Mouse (Mus musculus) CD8-positive naive resting alpha-beta T cell, adult 2 months (primary cell): ENCODE measurements at regions not wholly inside any gene's neighbourhood (a gene's known extent, or its start where the extent isn't known, plus 50 kb on each side); places are given as distances from the start of the nearest gene placed in this dataset.

Experiments used
- DNase-seq, 2 experiments: peaks; one replicate each; pipeline ENCODE4 v3.0.0; 2022; ENCODE audit warnings: low read depth in 2 of 2, low spot score in 2 of 2

DNA sequence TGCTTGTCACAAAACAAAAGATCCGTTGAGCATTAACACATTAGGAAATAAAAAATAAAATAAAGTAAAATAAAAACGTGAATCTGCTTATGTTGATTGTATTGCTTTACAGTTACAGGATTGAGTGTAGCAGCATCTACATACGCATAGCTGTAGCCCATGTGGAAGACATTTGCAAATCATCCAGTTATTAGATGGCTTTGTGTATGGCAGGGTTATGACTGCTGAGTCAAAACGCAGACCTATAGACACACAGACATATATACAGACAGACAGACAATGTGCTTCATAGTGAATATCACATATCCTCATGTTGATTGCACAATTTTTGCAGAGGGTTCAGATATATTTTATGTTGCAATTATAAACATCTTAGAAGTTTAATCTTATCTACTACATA lies 64.5 kb downstream of the Gm11146 start:
- DNase-seq = no peak

DNA sequence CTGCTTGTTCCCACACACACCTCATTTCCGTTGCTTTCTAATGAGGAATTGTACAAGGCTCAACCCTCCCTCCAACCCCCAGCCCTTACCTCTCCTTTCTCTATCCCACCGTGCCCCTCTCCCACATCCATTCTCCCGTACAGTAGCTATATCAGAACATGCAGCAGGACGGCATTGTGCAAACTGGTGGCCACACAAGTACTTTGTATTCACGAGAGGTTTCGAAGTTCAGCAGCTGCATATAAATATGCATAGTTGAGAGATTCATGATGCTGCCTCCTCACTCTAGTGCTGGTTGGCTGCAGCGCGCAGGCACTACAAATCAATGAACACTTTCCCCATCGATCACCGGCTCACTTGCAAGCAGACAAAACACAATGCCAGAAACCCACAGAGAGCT lies 65.1 kb downstream of the Gm11146 start:
- DNase-seq = no peak

DNA sequence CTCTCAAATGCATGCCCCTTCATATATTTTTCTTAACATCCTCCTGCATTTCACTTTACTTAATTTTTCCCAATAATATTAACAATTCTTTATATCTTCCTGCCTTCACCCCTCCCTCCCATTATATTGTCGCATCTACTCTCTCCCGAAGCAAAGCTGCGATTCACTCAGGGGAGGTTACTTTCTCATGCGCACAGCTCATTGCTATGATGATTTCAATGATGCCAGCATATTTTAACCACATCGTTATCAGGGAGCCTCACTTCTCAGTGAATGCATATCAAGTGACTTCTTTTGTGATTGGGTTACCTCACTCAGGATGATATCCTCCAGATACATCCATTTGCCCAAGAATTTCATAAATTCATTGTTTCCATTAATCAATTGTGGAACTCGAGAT lies 65.6 kb downstream of the Gm11146 start:
- no peak for DNase-seq

DNA sequence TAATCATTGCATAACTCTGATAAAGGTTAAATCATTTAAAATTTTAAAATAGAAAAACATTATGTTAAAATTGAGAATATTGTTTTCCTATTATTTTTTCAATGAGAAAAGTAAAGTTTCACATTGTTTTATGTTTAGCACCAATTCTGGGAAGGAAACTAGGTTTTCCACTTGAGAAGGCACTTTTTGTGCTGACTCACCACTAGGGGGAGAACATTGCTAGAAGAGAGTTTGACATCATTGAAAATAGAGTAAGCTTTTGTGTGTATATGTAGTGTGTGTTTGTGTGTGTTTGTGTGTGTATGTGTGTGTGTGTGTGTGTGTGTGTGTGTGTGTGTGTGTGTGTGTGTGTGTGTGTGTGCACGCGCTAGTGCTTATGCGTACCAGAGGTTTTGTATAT lies 66.9 kb downstream of the Gm11146 start:
- no peak for DNase-seq

DNA sequence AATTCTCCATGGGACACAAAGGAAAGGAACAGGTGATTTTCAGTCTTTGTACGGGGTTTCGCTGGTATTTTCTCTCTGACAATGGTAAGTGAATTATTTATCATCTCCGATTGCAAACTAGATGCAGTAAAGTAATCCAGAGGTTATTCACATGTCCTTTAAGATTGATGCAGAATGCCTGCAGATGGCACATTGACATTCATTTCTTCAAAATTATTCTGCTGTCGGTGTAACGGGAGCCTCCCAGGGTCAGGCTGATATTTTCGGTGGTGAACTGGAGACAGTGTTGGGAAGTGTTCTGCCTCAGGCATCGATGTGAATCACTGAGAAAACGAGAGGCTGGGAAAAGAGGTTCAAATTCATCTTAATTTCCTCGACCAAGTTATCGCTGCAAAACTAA lies 70.3 kb downstream of the Gm11146 start:
- DNase-seq = no peak

DNA sequence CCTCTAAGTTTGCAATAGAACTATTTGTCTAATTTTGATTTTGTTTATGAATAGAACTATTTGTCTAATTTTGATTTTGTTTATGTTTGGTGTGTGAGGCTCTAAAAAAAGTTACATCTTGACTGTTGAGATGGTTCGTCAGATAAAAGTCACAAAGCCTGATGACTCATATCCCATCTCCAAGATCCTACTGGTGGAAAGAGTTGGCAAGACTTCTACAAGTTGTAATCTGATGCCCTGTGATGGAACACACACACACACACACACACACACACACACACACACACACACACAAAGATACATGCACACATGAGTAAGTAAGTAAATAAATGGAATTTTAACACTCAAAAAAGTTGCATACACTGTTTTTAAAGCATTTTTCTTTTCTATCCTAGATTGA lies 73.9 kb downstream of the Gm11146 start:
- DNase-seq = no peak

DNA sequence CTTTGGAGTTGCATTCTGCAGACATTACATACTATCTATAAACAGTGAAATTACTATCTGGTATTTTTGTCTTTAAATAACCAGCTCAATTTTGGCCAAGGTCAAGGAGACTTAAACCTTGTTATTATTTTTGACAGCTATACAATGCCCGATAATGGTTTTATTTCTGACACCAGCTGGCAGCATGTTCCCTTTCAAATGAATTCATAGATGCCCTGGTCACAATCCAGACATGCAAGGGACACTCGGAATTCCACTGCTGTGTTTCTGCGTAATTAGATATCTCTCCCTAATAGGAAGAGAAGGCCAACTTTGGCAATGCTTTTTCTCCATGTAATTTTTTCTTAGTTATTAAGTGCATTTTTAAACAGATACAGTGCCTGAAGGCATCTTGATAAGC lies 87.3 kb downstream of the Gm11146 start:
- DNase-seq = no peak

DNA sequence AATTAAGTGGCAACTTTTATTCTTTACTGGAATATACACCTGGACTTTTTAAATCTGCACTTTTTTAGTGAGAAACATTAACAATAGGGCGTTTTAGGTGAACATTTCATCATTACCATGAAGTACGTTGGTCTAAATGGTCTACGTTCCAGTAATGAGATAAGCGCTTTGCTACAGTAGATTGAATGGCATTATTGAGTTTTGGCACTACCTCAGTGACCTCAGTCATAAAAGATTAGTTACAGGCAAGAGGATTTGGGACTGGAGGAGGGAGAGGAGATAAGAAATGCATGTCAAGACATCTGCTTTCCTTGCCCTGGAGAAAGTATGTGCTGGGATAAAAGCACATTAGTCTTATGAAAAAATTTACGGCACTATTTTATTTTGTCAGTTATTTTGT lies 98.3 kb downstream of the Gm11146 start:
- no peak for DNase-seq

DNA sequence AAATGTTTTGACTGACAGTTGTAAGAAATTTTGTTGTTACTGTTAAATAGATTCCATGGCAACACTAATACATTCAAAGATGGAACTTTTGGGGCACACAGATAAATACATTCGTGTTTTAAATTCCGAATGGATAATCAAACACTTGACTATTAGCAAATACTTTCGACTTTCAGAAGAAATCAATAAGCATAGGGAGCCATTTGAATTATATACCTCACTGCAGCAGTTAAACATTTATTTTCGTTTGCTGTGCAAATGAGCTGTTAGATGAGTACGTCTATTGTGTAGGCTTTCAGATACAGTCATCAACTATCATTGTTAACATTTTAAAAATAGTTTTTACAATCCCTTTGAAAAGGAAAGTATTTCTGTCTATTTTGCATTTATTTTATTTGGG lies 99.0 kb downstream of the Gm11146 start:
- no peak for DNase-seq

DNA sequence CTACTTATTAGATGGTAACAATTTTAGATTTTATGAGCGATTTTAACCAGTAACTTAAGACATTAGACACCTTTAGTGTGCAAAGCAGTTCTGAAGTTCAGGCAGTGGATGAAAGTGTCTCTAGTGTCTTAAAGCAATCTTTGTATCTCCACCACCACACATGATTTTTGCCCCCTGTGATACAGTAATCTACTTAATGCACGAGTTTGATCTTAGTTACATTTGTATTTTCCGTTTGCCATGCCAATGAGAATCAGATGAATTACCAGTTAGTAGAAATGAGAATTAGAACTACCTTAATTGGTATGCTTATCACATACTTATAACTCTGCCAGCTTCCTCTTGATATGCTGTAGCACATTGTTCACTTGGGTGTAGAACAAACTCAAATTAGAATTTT lies 99.9 kb downstream of the Gm11146 start:
- DNase-seq = no peak

DNA sequence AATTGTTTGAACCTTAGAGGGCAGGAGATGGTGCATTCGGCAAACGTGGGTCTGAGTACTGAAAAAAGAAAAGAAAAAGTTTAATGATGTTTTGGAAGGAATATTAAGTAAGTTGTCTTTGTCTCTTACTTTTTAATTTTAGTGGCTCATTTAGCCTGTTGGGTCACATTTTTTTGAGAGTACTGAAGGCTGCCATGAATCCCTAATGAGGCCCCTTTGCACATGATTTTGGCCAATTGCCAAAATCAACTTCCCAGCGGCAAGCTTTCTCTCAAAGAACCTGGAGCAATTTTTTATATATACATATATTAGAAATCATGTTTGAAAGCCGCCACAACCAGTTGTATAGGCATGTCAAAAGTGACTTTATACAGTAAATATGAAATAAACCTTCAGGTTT lies 100.9 kb downstream of the Gm11146 start:
- DNase-seq = no peak

DNA sequence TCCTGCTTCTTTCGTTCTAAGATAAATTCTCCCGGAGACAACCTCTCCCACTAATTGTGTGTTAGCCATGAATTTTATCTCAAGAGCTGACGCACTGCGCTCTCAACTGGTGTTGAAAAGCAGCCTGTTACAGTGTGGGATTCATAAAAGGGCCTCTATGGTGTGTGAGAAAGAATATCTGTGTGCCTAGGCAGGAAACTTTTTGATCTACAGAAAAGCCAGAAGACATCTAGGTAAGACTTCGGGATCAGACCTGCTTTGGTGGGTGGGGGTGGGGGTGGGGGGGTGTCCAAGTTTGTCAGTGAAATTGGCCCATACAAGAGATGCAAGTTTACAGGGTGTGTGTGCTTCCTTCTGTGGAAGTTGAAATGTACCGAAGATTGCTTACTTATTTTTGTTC lies 101.5 kb downstream of the Gm11146 start:
- DNase-seq = no peak

DNA sequence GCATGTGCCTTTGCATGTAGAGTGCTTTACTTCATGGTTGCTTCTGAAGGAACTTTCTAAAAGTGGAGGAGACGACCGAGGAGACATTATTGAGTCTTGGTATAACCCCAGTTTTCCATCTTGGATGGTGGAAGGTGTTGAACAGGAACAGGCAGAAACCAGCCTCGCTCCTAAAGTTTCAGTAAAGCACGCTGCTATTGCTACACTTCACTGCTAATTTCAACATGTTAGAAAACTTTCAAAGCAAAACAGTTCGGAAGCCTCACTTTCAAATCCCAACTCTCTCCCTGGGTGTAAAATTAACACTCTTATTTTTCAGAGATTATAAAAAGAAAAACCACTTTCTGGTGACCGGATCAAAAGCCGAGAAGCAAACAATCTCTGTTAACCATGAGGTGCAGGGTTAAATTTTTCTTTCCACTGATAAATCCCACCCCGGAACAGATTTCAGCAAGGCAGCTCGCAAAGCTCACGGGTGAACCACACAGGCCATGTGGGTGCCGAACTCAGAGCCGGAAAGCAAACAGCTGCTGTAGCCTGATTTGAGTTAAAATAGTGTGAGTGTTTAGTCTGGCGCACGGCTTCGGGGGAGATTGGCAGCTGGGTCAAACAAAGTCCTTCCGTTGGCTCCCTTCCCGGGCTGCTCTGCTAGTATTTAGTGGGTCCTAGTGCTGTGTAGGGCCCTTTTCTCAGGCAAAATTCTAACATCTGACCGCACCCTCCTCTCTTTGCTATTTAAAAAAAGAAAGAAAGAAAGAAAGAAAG lies 102.2 kb downstream of the Gm11146 start:
- peak in 1 of 2 experiments; percentile 1 for DNase-seq

DNA sequence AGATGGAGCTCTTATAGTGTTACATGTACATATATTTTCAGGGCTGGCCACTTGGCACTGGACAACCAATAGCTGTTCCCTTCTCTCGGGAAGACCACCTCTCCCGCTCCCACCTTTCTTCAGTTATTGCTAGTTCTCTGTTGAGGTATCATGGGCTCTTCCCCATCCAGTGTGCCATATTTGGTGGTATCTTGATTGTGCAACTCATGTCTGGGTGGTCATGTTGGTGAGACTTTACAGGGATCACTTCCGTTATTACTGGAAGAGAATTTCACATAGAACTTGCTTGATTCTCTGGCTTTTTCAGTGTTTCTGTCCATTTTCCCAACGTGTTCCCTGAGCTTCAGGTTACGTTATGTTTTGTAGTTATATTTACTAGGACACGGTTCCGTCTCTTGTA lies 106.6 kb downstream of the Gm11146 start:
- DNase-seq = no peak

DNA sequence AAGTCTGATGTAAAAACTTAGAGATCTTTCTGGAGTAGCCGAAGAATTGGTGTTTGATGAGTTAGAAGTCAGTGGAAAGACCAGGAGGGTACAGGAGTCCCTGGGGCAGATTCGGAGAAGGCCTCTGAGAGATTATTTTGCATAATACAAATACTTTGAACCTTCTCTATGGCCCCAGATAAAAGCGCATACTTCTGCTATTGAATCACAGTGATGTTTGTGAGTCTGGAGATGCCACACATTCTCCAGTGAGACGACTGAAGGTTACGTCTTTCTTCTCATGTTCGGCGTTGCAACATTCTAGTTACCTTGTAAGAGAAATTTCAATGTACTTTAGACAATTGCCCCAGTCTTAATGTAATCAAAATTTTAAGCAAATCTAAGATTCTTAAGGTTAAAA lies 107.9 kb downstream of the Gm11146 start:
- no peak for DNase-seq

DNA sequence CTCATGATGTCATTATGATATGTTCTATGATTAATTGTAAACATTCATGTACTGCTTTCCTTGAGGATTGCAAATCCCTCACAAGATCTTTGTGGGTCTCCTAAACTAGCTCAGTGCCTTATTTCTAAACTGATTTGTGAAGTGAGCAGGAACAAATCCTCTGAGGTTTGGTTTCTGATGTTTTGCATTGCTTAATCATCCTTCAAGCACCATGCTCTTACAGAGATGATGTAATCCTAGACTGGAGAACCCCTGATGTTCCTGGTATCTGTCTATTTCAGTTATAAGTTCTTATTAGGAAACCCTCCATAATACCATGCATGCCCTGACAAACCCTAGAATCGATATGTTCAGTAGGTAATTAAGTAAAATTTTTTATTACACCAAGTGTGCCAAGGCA lies 113.7 kb downstream of the Gm11146 start:
- DNase-seq = no peak

DNA sequence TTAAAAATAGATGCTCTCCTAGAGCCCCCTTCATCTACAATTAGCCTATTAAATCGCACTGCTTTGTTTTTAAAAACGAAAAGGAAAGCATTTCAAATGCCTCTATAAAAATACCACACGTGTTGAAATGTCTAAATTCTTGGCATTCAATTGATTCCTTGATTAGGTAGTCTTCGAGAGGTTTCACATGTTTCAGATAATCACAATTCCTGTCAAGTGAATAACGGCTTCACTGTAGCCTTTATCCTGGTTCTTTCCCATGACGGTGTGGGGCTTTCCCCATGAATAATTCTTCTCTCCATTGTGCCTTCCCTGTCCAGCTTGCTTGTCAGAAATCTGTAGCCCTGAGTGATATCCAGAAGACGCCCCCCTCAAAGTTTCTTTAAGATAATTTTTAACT lies 122.1 kb downstream of the Gm11146 start:
- no peak for DNase-seq

DNA sequence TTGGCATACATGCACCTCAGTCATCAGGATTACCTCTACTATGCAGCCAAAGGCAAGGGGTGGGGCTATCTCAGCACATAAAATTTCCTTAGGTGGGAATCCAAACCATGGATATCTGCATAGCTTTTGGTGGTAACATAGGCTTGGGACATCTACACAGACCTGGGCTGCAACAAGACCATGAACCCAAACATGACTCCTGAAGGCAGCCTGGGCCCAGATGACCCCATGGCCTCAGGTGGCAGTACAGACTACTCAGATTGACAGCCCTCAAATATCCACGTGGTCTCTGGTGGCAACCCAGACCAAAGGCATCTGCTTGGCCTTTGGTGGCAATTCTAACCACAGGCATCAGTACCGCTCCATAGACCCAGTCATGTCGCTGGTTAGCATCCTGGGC lies 130.0 kb downstream of the Gm11146 start:
- DNase-seq = no peak

DNA sequence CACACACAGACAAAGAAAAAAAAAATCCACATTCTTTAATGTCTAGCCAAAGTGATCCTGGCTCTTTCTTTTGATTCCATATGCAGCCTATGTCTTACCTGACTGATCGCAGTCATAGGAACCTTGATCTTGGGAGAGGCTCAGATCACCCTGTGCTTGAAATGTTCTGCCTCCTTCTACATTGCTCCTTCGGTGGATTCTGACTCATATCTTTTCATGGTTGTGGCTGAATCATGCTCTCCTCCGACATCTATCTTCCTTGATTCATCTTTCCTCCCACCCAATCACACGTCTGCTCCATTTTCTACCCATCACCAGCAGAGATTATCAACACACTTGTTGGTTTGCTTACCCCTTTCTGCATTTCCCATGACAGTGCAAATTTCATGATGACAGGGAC lies 132.0 kb downstream of the Gm11146 start:
- no peak for DNase-seq

DNA sequence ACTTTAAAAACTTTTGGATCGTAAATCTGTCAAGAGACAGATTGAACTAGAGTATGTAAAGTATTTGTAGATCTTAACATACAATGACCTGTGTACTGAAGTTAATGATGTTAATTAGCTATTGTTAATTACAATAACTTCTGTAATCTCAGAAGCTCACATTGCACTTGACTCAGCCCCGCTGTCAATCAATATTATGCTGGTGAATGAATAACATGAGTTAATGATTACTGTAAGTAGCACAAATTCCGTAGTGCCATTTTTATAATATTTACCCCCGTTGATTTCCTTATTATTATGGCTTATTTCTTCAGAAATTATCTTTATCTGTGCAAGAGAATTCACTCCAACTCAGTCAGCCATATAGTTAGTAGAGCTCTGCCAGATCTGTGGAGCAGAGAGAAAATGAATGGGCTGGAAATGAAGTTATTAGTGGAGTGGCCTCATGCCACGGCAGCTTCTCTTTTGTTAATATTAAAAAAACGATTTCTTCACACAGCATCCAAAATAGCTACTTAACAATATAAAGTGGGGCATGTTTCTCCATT lies 132.5 kb downstream of the Gm11146 start:
- no peak for DNase-seq

DNA sequence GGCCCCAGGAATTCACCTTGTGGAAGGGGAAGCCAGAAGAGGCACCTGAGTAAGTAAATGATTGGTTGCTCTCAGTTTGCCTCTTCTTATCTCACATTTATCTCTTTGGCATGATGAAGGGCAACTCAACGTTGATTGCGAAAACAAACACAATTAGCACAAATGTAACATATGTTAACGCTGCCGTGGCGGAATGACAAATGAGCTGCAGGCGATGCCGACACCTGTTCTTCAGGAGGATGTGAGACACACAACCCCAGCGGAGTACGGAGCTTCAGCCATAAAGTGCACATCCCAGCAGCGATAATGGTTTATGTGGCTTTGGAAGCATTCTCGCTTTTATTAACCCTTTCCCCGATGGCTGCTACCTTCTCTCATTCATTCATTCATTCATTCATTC lies 134.7 kb downstream of the Gm11146 start:
- DNase-seq = no peak

DNA sequence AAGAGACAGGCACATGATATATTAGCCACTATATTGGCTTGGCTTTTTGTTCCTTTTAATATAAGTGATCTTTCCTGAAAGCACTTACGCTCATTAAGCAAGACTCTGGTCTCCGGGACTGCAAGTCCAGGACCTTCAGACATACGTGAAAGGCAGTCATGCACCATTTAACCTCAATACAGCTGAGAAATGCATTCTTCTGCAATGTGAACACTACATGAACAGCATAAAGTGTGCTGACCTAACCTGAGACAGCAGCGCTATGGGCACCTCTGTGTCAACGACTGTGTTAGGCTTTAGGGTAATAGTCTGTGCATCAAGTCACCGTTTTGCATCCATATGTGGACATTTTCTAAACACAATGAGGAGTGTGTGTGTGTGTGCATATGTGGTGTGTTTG lies 137.3 kb downstream of the Gm11146 start:
- no peak for DNase-seq

DNA sequence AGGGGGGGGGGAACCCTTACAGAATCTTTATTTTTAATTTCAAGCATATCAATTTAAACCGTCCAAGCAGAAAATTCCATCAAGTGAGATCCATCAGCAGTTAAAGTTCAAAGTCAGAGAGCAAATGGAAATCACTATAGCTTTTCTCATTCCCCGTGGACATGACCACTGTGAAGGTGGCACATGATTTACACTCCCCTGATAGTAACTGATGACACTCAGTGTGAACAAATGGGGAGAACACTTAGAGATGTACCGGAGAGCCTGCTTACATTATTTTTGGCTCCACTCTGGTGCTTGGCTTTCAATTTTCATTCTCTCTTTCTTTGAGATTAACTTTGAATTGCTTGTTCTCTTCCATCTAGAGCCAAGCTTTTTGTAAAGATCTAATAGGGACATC lies 140.0 kb downstream of the Gm11146 start:
- no peak for DNase-seq
